Mouse (Mus musculus): ENCODE measurements around the gene Rccd1.

DNA sequence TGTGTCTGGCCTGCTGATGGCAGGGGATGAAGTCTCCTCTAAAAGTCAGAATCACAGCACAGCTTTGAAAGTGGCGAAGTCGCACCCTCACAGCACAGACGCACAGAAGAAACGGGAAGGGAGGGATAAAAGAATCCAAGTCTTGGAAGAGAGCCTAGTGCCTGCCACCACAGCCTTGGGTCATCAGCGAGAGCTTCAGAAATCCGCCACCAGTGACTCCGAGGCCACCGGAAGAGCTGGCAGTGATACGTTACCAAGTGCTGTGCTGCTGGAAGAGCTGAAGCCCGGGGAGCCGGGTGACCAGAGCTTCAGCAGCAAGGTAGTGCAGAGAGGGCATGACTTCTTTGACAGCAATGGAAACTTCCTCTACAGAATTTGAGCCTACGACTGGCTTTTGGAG, 59.6 kb downstream of the Rccd1 start:
- TF ChIP-seq CTCF (IDR thresholded peaks at IDR 0.05; ENCODE audit: low read depth) = no peak
- TF ChIP-seq EP300 (IDR thresholded peaks at IDR 0.05; ENCODE audit: low read depth) = no peak
